Mouse (Mus musculus) fat pad, adult 2 months (tissue): Measurements from ENCODE around the gene Zfp385a.

ENCODE experiments used
- DNase-seq: peaks from one replicate; pipeline ENCODE4 v3.0.0-alpha.2; 2011; ENCODE audit warnings: low read depth, low spot score; ENCODE audit errors: extremely low read depth

Gene Zfp385a

DNA sequence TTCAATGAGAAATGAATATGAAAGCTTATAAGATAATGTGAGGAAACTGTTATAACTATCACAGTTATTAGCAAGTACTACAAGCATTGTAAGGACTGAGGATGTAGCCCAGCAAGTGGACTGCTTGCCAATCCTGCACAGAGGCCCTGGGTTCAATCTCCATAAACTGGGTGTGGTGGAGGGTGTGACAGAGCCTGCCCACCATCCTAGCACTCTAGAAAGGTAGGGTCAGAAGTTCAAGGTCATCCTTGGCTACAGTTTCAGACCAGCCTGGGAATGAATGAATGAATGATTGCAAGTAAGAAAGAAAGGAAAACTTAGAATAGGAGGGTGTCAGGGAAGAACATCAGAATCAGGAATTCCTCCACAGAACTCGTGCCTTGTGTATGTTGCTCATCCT is 23.9 kb upstream of the Zfp385a start:
- DNase-seq, result no peak

DNA sequence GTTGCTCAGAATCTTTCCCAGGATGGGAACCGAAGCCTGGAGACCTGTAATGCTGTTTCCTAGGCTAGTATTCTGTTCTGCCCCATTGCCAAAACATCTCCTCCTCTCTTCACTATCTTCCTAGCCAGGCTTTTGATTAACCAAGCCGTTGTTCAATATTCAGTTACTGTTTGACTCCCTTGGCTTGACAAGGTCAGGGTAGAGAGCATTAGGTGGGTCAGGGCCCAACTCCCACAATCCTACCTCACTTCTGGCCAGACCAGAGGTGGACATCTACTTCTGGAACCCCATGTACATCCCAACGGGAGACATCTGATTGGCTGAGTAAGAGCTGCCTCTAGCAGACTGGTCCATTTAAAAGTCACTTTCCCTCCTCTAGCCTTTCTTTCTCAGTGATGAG is 23.1 kb upstream of the Zfp385a start:
- DNase-seq, result no peak

GRCm38 (mm10) chr15:103362333-103362732 is 22.4 kb upstream of the Zfp385a start:
- no peak for DNase-seq

GRCm38 (mm10) chr15:103361269-103361668 is 21.4 kb upstream of the Zfp385a start:
- no peak for DNase-seq

DNA sequence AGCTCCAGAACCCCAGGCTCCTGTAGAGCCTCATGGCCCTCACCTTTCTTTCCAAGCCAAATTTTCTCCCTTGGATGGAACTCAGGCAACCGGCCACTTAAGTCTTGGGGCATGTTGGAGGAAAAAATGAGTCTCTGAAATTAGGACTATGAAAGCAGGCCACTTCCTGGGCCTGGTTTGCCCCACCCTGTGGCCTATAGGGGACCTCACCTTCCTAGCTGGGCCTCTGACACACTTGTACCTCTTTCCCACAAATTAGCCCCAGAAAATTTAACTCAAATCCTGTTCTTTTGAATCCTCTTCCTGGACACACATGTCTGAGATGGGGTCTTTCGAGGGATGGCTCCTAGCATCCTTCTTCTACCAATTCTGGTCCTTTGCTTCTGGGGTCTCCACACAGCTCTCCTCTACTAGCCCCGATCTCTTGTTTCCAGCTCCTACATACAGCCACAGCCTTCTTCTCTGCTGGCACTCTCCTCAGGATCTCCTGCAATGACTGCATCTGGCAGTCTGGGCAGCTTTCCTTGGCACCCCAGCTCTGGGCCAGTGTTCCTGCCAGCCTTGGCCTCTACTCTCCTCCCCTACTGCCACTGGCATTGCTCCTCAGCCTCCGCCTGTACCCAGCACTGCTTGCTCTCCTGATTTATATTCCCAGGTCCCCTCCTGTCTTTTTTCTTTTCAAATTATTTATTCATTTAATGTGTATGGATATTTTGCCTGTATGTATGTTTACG is 20.1 kb upstream of the Zfp385a start:
- DNase-seq, result no peak

GRCm38 (mm10) chr15:103359122-103359510 is 19.2 kb upstream of the Zfp385a start:
- DNase-seq, result no peak

GRCm38 (mm10) chr15:103358278-103359121 is 18.6 kb upstream of the Zfp385a start:
- no peak for DNase-seq

- no peak for DNase-seq
These were observed 17.9 kb upstream of the Zfp385a start for GRCm38 (mm10) chr15:103357817-103358216.

DNA sequence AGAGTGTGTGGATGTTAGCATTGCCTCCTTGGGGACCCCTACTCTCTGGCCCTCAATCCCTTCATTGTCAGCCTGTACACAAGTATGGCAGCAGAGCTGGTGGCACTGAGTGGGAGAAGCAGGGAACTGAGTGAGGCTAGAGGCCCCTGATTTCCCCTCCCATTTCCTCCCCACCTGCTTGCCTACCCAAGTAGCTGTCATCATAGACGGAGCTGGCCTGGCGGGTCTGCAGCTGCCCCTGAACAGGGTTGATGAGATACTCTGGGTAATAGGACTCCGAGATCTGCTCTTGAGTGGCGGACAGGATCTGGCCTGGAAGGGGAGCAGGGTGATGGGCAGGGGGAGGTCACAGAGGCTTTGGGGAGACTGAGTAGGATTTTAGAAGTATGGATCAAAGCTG is 16.2 kb upstream of the Zfp385a start:
- no peak for DNase-seq

- no peak for DNase-seq
These were observed 15.5 kb upstream of the Zfp385a start for GRCm38 (mm10) chr15:103355420-103355819.

- no peak for DNase-seq
These were observed 14.8 kb upstream of the Zfp385a start for GRCm38 (mm10) chr15:103354690-103355089.

DNA sequence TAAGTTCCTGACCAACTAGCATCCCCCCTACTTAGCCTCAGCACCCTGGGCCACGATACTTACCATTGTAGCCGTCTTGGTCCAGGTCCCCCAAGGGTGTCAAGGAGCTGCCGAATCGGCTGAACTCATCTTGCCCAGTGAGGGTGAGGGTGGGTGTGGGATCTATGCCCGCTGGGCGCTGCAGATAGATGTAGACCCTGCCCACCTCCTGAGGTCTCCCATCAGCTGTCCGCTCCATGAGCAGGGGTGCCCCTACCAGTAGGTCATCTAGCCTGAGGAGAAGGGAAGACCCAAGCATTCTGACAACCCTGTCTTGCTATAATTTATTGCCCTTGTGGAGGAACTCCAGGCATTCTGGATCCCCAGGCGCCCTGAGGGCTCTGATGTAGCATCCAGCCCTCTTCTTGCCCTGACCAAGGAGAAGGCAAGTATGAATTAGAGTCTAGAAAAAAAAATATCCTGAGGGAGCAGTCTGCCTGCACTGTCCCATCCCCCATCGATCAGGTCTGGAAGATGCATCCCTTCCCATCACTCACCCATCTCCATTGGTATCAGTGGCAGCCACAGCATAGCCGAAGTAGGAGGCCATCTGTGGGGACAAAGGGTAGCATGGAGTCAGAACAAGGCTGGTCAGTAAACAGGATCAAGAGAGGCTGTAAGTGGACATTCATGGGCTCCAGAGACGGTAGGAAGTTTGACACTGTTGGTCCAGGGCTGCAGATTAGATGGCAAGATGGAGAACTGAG is 13.8 kb upstream of the Zfp385a start:
- no peak for DNase-seq

GRCm38 (mm10) chr15:103352856-103353255 is 13.0 kb upstream of the Zfp385a start:
- DNase-seq, result no peak

GRCm38 (mm10) chr15:103347275-103347684 is 7.4 kb upstream of the Zfp385a start:
- no peak for DNase-seq

GRCm38 (mm10) chr15:103345789-103346188 is 5.9 kb upstream of the Zfp385a start:
- DNase-seq, result no peak

- DNase-seq, result no peak
These were observed 3.7 kb upstream of the Zfp385a start for GRCm38 (mm10) chr15:103343556-103343955.

- DNase-seq, result no peak
These were observed 3.1 kb upstream of the Zfp385a start for GRCm38 (mm10) chr15:103343008-103343407.

- no peak for DNase-seq
These were observed 2.5 kb upstream of the Zfp385a start for GRCm38 (mm10) chr15:103342415-103342814.

DNA sequence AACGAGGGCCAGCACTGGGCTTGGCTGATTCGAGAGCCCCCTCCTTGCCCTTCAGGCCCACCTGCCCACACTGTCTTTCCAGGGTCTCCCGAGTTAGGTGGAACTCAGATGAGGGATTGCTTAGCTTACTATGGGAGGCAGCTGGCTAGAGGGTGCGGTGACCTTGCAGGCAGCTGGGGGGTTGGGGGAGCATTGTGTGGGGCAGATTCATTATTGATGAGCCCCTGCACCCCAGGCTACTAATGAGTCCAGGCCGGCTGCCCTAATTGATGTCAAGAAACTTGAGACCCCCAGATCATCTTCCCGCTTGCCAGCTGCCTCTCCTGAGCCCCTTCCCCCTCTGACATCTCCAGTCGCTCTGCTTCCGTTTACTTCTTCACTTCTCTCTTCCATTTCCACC is 1.7 kb upstream of the Zfp385a start:
- no peak for DNase-seq

GRCm38 (mm10) chr15:103340786-103341185 is 893 bp upstream of the Zfp385a start:
- DNase-seq, result no peak

DNA sequence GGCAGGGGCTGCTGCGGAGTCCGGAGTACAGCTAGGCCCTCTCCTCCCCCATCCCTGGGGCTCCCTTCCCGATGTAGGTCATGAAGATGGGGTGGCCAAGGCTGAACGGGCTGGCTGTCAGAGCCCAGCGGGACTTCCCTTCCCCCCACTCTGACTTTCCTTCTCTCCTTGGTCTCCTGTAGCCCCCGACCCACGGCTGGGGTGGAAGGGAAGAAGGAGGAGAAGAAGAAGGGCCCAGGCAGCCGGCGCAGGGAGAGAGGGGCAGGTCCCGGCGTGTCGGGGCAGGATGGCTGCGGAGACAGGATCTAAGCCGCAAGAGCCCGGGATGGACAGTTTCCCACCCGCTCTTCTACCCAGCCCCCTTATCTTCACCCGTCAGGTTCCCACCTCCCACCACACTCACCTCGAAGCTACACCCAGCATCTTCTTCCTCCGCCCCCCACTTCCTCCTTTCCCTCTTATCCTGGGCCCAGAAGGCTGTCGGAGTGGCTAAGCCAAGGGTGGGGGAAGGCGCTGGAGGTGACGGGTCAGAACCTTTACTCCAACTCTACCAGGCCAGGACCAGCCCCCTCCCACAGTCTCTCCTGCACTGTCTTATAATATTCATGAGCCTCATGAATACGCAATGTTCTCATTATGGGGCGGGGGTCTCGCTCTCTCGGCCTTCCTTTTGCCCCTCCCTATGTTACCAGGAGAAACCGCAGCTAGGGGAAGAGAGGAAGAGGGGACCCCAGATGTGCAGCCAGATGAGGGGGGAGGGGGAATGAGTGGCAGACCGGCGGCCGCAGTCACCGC is 530 bp downstream of the Zfp385a start:
- DNase-seq, result no peak
